Mouse (Mus musculus) heart, embryonic 15.5 days (tissue): ENCODE data around the gene Wnt2b. TPM values are rescaled to one million over a fixed set of nuclear protein-coding genes. Genes with fewer than 3 reads are reported as not detected.

Source experiments
- ATAC-seq: fragments of 200-750 bp; cut with Nextera tagmentation; replicated peaks from 2 replicates; pipeline ENCODE4 v1.8.0; 2017; ENCODE audit warnings: low read depth, moderate TSS enrichment; ENCODE audit not compliant: insufficient number of reproducible peaks, insufficient read depth, low FRiP score
- H3K27ac ChIP-seq: fragments of 300-500 bp; sonication (generic); 2 replicates; pipeline ENCODE4 v1.5.1; 2015; ENCODE audit warnings: mild to moderate bottlenecking, inconsistent platforms
- H3K27me3 ChIP-seq: fragments of 300-500 bp; sonication (generic); 2 replicates; pipeline ENCODE4 v1.6.1; 2015; ENCODE audit warnings: inconsistent platforms
- H3K36me3 ChIP-seq: fragments of 300-500 bp; sonication (generic); 2 replicates; pipeline ENCODE4 v1.6.1; 2015; ENCODE audit warnings: mild to moderate bottlenecking, inconsistent platforms
- H3K4me1 ChIP-seq: fragments of 300-500 bp; sonication (generic); replicated peaks from 2 replicates; pipeline ENCODE4 v1.6.1; 2015; ENCODE audit warnings: inconsistent platforms
- H3K4me2 ChIP-seq: fragments of 300-500 bp; sonication (generic); 2 replicates; pipeline ENCODE4 v1.6.1; 2015; ENCODE audit warnings: inconsistent platforms, mild to moderate bottlenecking, moderate library complexity
- H3K4me3 ChIP-seq: fragments of 300-500 bp; sonication (generic); 2 replicates; pipeline ENCODE4 v1.5.1; 2015; ENCODE audit warnings: mild to moderate bottlenecking, inconsistent platforms
- H3K9ac ChIP-seq: fragments of 300-500 bp; sonication (generic); 2 replicates; pipeline ENCODE4 v1.6.1; 2015; ENCODE audit warnings: mild to moderate bottlenecking, inconsistent platforms
- H3K9me3 ChIP-seq: fragments of 300-500 bp; sonication (generic); replicated peaks from 2 replicates; pipeline ENCODE4 v1.6.1; 2016; ENCODE audit warnings: inconsistent platforms
- WGBS: fragments of 180-500 bp; shearing (Covaris S2); methylation state at CpG from one replicate; pipeline ENCODE4 v1.1.7; 2015; ENCODE audit warnings: mixed read lengths; 5-methylcytosine and 5-hydroxymethylcytosine counted together
- polyA plus RNA-seq: library from polyadenylated mRNA; unstranded; fragments of >200 nt; fragmentation: Nextera tagmentation; extraction: Ambion mirVana; gene quantifications from 2 replicates; pipeline ENCODE4 v1.2.1, GENCODE M21; 2015

Gene Wnt2b
- 1.3 and 2.0 TPM in 2 replicates for polyA plus RNA-seq

- Histone ChIP-seq H3K9ac (peak within 1 kb of the TSS; percentile 46), H3K9me3 (no peaks in the 10 kb centered on the region), H3K27ac (no peak within 1 kb of the TSS), H3K4me1 (peaks cover 25% of the 10 kb centered on the region), H3K36me3 (no peaks in the 10 kb centered on the region), H3K4me3 (peak within 1 kb of the TSS; percentile 59), H3K4me2 (peak within 1 kb of the TSS; percentile 91), H3K27me3 (peaks cover 46% of the 10 kb centered on the region)
- WGBS: 1% methylated on average over 83 of the region's 87 CpGs
- peak; percentile 53 for ATAC-seq
These were observed at the start of gene Wnt2b for GRCm38 (mm10) chr3:104961066-104962059. Wnt2b (minus strand) TSS chr3:104961921.

- H3K36me3 ChIP-seq: peaks cover 53% of the 10 kb centered on the region
- 87% methylated on average over 11 of the region's 11 CpGs for WGBS
- no peak overlapping the region for H3K4me2 ChIP-seq
- H3K4me1 ChIP-seq: peaks cover 18% of the 10 kb centered on the region
- H3K27ac ChIP-seq: no peak overlapping the region
- no peaks in the 10 kb centered on the region for H3K27me3 ChIP-seq
- no peak overlapping the region for H3K4me3 ChIP-seq
- H3K9me3 ChIP-seq: no peaks in the 10 kb centered on the region
- no peak overlapping the region for H3K9ac ChIP-seq
- no peak for ATAC-seq
These were observed 49.1 kb upstream of the Wnt2b start for GRCm38 (mm10) chr3:105010681-105011339.

- no peak overlapping the region for H3K9ac ChIP-seq
- H3K9me3 ChIP-seq: no peaks in the 10 kb centered on the region
- no peak overlapping the region for H3K27ac ChIP-seq
- no peak overlapping the region for H3K4me3 ChIP-seq
- H3K36me3 ChIP-seq: peaks cover 80% of the 10 kb centered on the region
- H3K4me2 ChIP-seq: no peak overlapping the region
- H3K27me3 ChIP-seq: no peaks in the 10 kb centered on the region
- H3K4me1 ChIP-seq: peaks cover 7% of the 10 kb centered on the region
- WGBS: 82% methylated on average over 9 of the region's 9 CpGs
- no peak for ATAC-seq
These were observed 46.3 kb upstream of the Wnt2b start for GRCm38 (mm10) chr3:105008070-105008469.

GRCm38 (mm10) chr3:105006101-105006500 is 44.4 kb upstream of the Wnt2b start:
- no peak overlapping the region for H3K4me2 ChIP-seq
- WGBS: 91% methylated on average over 6 of the region's 6 CpGs
- H3K9ac ChIP-seq: no peak overlapping the region
- H3K9me3 ChIP-seq: no peaks in the 10 kb centered on the region
- H3K4me1 ChIP-seq: peaks cover 12% of the 10 kb centered on the region
- no peak overlapping the region for H3K27ac ChIP-seq
- H3K36me3 ChIP-seq: peaks cover 85% of the 10 kb centered on the region
- H3K27me3 ChIP-seq: no peaks in the 10 kb centered on the region
- ATAC-seq: no peak
- no peak overlapping the region for H3K4me3 ChIP-seq

GRCm38 (mm10) chr3:105005561-105006065 is 43.9 kb upstream of the Wnt2b start:
- Histone ChIP-seq H3K9ac (no peak overlapping the region), H3K27ac (no peak overlapping the region), H3K4me2 (no peak overlapping the region), H3K27me3 (no peaks in the 10 kb centered on the region), H3K9me3 (no peaks in the 10 kb centered on the region), H3K36me3 (peaks cover 80% of the 10 kb centered on the region), H3K4me3 (no peak overlapping the region), H3K4me1 (peaks cover 16% of the 10 kb centered on the region)
- WGBS: 81% methylated on average over 20 of the region's 20 CpGs
- ATAC-seq: no peak

- no peak overlapping the region for H3K4me2 ChIP-seq
- no peak overlapping the region for H3K27ac ChIP-seq
- 86% methylated on average over 10 of the region's 10 CpGs for WGBS
- no peak for ATAC-seq
- H3K36me3 ChIP-seq: peaks cover 74% of the 10 kb centered on the region
- no peak overlapping the region for H3K4me3 ChIP-seq
- H3K9ac ChIP-seq: no peak overlapping the region
- H3K4me1 ChIP-seq: peaks cover 18% of the 10 kb centered on the region
- H3K27me3 ChIP-seq: no peaks in the 10 kb centered on the region
- H3K9me3 ChIP-seq: no peaks in the 10 kb centered on the region
These were observed 43.3 kb upstream of the Wnt2b start for GRCm38 (mm10) chr3:105005011-105005410.

GRCm38 (mm10) chr3:105003960-105004463 is 42.3 kb upstream of the Wnt2b start:
- no peak overlapping the region for H3K9ac ChIP-seq
- no peak for ATAC-seq
- H3K4me2 ChIP-seq: no peak overlapping the region
- 86% methylated on average over 14 of the region's 14 CpGs for WGBS
- H3K4me3 ChIP-seq: no peak overlapping the region
- H3K4me1 ChIP-seq: peaks cover 24% of the 10 kb centered on the region
- H3K36me3 ChIP-seq: peaks cover 64% of the 10 kb centered on the region
- H3K27ac ChIP-seq: no peak overlapping the region
- no peaks in the 10 kb centered on the region for H3K9me3 ChIP-seq
- no peaks in the 10 kb centered on the region for H3K27me3 ChIP-seq

- no peaks in the 10 kb centered on the region for H3K9me3 ChIP-seq
- no peak overlapping the region for H3K9ac ChIP-seq
- no peak overlapping the region for H3K4me2 ChIP-seq
- H3K4me3 ChIP-seq: no peak overlapping the region
- H3K27me3 ChIP-seq: no peaks in the 10 kb centered on the region
- peak overlapping the region; percentile 60 for H3K27ac ChIP-seq
- WGBS: 20% methylated on average over 6 of the region's 6 CpGs
- H3K4me1 ChIP-seq: peaks cover 43% of the 10 kb centered on the region
- peaks cover 41% of the 10 kb centered on the region for H3K36me3 ChIP-seq
- ATAC-seq: peak; percentile 50; the same call in 1 of the 2 replicates
These were observed 39.7 kb upstream of the Wnt2b start for GRCm38 (mm10) chr3:105001374-105001773.

- Histone ChIP-seq H3K9ac (no peak overlapping the region), H3K9me3 (no peaks in the 10 kb centered on the region), H3K27me3 (no peaks in the 10 kb centered on the region), H3K36me3 (peaks cover 33% of the 10 kb centered on the region), H3K27ac (no peak overlapping the region; the same call in 1 of the 2 replicates), H3K4me2 (no peak overlapping the region), H3K4me1 (peaks cover 49% of the 10 kb centered on the region), H3K4me3 (no peak overlapping the region)
- ATAC-seq: no peak
- 71% methylated on average over 8 of the region's 8 CpGs for WGBS
These were observed 38.8 kb upstream of the Wnt2b start for GRCm38 (mm10) chr3:105000561-105000960.

- peaks cover 4% of the 10 kb centered on the region; the same call in 1 of the 2 replicates for H3K36me3 ChIP-seq
- H3K4me2 ChIP-seq: 0 out of 2 replicates have a peak overlapping the region, but pooled peaks have one; percentile 7
- no peak overlapping the region for H3K4me3 ChIP-seq
- ATAC-seq: no peak
- peaks cover 68% of the 10 kb centered on the region for H3K4me1 ChIP-seq
- WGBS: 29% methylated on average over 6 of the region's 6 CpGs
- no peaks in the 10 kb centered on the region for H3K27me3 ChIP-seq
- no peaks in the 10 kb centered on the region for H3K9me3 ChIP-seq
- peak overlapping the region; percentile 19 for H3K27ac ChIP-seq
- H3K9ac ChIP-seq: 0 out of 2 replicates have a peak overlapping the region, but pooled peaks have one; percentile 3
These were observed 35.8 kb upstream of the Wnt2b start for GRCm38 (mm10) chr3:104997563-104997962.

GRCm38 (mm10) chr3:104995707-104996106 is 34.0 kb upstream of the Wnt2b start:
- H3K4me2 ChIP-seq: no peak overlapping the region
- 76% methylated on average over 7 of the region's 7 CpGs for WGBS
- H3K9me3 ChIP-seq: no peaks in the 10 kb centered on the region
- H3K4me3 ChIP-seq: no peak overlapping the region
- H3K27me3 ChIP-seq: no peaks in the 10 kb centered on the region
- H3K4me1 ChIP-seq: peaks cover 56% of the 10 kb centered on the region
- H3K27ac ChIP-seq: no peak overlapping the region
- no peak for ATAC-seq
- no peaks in the 10 kb centered on the region for H3K36me3 ChIP-seq
- no peak overlapping the region for H3K9ac ChIP-seq
